Mouse (Mus musculus) natural killer cell, adult 2 months (primary cell): Measurements from ENCODE around the gene Exd2.

Source experiments
- DNase-seq, 2 experiments: peaks; one replicate each; pipeline ENCODE4 v3.0.0; 2022; ENCODE audit warnings: low spot score in 2 of 2

Gene Exd2

GRCm38 (mm10) chr12:80549646-80550045 is 86.8 kb downstream of the Exd2 start:
- no peak for DNase-seq
